Mouse (Mus musculus) kidney, postnatal 4 days (tissue): Measurements from ENCODE around the gene Nudt12.

Experiments used
- DNase-seq, 2 experiments: peaks; one replicate each; pipeline ENCODE4 v3.0.0; 2021; ENCODE audit warnings: mixed read lengths in 2 of 2

Nudt12 gene

DNA sequence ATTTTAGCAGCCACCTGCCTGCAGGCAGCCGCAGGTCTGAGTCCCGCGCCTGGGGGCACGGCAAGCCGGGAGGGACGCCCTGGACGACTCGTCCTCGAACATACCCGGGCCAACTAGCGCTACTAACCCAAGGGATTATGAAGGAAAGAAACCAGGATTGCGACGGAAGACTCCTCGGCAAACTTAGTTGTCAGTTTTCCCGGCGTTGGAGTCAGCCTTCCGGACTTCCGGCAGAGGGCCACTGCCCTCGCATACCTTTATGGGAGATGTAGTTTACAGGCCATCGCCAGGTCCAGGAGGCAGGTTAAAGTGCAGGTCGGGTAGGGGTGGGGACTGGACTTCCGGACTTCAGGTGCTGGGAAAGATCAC, at the start of gene Nudt12:
Gene Nudt12 (minus strand): TSS at position 282 of the 369 bp plus-strand sequence.
- peak; percentile 71 to 82 for DNase-seq

DNA sequence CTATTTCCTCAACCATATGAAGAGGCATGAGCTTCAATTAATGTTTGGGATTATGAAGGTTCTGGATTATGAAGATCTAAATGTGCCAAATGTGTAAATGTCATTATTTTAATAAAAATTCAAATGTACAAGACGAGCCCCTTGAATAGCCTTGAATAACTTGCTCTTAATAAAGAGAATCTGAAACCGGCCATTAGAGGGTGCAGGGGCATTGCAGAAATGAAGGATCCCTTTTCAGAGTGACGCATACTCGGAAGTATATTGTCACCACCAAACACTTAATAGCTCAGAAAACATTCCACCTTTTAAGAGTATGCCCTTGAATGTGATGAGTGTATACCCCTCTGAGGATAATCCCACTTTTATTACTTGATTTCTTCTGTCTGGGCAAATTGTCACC, 40.1 kb upstream of the Nudt12 start:
- no peak for DNase-seq

DNA sequence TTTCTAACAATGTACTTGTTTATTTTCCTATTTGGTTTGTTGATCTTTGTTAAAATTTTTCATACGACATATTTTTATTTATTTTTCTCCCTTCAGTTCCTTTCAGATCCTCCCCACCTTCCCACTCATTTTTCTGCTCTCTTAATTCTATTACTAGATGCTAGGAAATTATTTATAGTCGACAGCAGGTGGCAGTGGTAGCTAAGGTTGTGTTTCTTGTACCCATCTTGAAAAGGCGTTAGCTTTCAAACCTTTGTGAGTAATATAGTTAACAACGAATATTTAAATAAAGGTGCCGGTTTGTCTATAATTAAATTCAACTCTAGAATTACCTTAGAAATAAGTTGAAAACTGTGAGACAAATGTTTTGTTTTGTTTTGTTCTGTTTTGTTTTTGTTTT, 26.6 kb upstream of the Nudt12 start:
- DNase-seq = peak; percentile 11 to 13

DNA sequence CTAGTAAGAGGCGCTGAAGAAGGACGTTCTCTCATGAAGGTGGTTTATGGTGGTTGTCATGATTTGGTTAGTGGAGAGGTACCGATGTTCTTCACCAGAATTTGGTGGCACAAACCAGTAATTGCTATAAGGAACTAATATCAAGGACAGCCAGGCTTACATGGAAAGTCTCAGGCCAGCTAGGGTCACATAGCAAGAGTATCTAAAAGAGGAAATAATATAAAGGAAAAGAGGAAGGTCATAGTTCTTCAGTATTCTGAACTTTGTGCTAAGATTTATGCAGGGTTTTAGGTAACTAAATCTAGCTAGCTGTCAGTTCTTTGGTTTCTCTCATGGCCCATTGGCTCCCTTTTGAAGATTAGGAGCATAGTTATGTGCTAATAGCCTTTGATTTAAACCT, 20.3 kb upstream of the Nudt12 start:
- DNase-seq = no peak

DNA sequence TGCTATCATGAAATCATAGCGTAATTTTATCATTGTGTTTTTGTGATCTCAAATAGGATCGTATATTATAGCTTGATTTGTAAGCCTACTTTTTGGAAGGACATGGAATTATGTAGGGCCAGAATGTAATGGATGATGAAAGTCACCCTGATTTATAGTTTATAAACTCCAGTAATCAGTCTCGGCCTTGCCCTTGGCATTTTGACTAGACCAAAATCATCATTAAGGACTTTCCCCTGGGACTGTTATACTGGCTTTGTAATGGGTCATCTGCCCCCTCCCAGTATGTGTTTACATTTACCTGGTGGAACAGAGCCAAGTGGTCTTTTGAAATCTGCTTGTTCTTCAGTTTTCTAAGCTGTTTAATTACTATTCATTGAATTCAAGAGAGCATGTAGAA, 13.2 kb upstream of the Nudt12 start:
- no peak for DNase-seq

DNA sequence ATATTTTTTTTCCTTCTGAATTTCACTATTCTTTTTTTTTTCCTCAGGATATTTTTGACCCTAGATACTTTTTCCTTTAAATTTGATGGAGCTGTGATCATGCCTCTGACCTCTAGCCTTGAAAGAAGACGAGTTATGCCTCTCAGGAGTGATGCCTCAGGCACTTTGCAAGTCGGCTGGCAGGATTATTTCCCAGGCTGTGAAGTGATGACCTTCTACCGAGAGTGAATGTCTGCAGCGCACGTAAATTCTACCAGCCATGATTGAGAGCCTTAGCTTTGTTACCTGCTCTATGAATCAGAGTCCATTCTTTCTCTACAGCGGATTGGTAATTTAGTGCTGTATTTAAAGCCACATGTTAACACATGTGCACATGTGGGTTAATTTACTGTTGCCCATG, 11.3 kb upstream of the Nudt12 start:
- DNase-seq = no peak

DNA sequence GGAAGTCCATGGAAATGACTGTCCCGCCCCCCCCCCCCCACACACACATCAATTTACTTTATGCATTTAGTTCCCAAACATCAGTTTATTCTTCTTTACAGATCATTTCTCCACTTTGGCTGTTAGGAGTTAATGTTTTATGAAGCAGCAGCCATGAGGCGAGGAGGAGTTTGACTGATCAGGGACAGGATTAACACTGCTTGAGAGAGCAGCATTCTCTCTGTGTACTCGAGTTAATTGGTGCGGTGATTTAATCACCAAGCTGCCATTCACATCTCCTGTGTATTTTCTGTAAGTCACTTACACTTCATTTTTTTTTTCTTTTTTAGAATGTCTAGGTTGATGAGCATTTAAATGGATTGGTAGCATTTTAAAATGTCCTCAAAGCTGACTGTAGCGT, 10.8 kb upstream of the Nudt12 start:
- no peak for DNase-seq

DNA sequence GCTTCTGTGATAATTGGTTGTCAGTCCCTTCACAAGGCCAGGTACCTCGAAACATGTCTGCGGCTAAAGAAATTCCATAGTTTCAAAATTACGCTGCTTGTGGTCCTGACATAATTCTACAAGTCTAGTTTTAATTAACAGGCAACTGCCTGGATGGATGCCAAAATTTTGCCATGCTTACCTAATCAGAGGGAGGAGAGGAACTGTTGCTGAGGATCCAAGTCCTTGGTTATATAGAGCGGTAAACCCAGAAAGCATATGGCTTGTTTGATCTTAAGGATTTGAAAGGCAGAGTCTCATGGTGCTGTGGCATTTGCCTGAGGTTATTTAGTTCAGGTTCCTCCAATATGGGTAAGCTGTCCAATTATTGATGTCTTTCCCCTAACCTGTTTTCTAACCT, 5.5 kb upstream of the Nudt12 start:
- no peak for DNase-seq

DNA sequence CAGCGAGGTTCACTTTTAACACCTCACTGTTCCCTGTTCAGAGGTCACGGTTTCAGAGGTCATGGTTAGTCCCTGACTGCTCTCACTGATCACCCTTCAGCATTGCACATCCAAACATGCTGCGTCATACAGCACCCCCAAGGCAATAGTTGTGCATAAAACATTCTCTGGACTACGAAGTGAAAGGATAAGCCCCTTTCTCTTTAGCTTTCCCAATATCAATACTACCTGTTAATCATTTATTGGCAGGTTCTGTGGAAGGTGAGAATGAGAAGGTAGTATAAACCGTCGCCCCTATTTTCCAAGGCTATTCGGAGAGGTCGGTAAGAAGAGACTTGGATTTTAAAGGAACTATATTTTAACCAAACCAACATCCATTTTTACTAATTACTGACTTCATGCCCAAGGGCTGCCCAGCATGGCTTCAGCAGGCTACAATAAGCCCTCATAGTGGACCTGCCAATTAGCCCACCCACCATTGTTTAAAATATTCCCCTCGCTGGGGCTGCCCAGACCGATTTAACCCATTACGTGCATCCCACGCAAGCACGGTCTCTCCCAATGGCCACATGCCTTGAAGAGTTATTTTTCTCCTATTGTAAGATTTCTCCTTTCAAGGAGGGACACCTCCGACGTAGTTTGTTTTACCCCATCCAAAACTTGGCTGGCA, 616 bp downstream of the Nudt12 start:
- DNase-seq = no peak

DNA sequence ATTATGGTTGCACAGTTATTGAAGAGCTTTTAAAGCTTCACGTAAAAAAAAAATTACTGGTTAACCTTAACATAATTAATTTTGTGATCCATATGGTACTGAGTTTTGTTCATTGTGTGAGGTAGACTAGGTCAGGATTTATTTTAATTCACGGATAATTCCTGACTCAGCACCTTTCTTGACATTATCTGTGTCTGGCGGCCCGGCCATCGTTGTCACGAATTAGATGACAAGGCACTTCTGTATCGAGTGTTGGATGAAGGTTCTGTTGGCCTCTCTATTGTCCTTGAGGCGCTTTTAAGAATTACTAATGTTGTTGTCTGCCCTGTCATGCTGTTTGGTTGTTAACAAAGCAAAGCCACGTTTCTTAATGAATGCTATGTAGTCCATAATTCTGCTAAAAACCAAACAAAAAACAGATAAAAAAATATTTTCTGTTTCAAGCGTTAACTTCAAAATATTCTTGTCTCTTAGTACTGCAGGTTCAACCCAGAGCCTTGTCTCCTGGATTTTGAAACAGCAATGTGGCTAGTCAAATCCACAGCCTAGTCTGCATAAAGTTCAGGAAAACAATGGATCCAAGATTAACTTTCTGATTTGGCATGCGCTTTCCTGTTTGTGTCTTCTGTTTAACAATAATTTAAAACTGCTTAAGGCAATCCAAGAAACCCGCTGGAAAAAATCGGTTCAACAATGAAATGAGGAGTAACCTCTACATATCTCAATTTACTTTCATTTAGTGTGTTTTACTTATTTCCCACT, 1.4 kb downstream of the Nudt12 start:
- no peak for DNase-seq

DNA sequence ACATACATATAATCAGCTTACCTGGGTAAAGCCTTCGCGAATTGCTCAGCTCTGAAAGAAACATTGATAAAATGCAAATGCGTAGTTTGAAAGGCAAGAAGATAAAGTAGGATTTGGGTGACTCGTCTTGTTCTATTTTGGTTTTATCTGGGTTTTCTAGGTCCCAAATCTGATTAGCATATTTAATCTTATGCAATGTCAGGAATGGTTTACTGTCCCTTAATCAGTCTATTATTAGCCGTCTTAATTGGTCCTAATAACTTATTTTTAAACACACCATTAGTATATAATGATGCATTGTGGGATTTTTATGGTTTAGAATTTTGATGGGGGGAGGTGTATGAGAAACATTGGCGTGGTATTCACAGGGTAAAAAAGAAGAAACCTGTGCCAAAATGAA, 21.9 kb downstream of the Nudt12 start, which contains the start of gene Pdzph1:
Gene Pdzph1 (minus strand): TSS at position 101 of the 400 bp plus-strand sequence.
- no peak for DNase-seq

DNA sequence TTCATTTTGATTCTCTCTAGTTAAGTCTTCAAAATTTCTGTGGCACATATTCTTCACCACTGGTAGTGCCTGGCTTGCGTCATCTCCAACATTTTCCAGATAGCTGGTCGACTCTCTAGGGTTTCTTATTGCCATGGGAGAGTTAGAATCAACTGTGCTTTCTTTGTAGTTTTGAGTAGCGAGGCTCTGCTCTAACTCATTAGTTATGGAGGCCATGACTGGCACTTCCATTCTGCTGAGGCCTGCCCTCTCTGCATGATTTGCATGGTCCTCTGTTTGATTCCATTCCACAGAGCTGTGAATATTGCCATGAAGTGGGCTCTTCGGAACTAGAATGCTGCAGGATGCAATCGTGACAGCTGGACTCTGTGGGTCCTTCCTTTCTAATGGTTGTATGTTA, 39.9 kb downstream of the Nudt12 start:
- DNase-seq = no peak

DNA sequence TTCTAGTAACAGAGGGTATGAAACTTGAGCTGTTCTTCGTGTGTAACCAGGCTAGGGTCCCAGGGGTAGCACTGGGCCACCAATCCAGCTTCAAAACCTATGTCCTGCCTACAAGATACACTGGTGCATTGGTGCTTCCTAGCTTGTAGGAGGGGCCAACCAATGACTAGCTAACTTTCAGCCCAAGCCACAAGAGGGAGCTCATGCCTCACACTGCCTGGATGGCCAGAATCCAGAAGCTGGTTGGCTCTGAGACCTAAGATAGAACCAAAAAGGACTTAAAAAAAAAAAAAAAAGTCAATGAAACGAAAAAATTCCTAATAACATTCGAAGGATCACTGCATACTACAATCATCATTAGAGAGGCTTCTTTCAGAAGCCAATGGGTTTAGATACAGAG, 53.3 kb downstream of the Nudt12 start:
- peak; percentile 49 to 54 for DNase-seq

DNA sequence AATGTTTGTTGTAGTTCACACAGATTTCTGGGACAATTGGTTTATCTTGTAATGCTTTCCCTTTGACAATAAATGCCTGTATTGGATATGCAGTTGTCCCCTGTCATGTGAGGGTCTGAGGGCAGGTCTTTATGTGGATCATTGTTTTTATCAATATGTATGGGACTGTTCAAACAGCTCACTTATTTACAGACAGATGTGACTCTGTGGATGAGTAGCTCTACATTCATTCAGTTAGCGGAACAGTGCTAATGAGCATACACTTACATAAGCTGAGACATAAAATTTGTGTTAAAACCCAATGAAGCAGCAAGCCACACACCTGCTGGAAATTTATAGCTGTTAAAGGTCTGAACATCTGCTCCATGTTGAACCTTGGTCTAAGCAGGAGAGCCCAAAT, 56.1 kb downstream of the Nudt12 start:
- DNase-seq = no peak
